In genomic region chr4:140215205-140215604, GRCm38 (mm10) we compare ENCODE assay signal across 29 mouse cellular contexts. TPM values are rescaled to one million over a fixed set of nuclear protein-coding genes. Genes with fewer than 3 reads are reported as not detected.
DNase-seq lines count a peak whose midpoint lies in the region; ATAC-seq lines count a peak whose summit lies in the region.
"Had no signal": no experiment of that assay in that cellular context is flagged by ENCODE, and none has a peak within 500 bp of the region (broad histone marks: within the 10 kb centered on the region; RNA-seq: fewer than 3 reads in every experiment).

No protein-coding gene starts in this region.

- peaks cover 27% of the 10 kb centered on the region for H3K4me1 ChIP-seq in kidney, embryonic 14.5 days (ENCODE audit: control insufficient read depth, insufficient read depth, low read length)
- H3K4me1 ChIP-seq: embryonic facial prominence, embryonic 13.5 days; liver, embryonic 15.5 days had no signal

- H3K4me2 ChIP-seq in kidney, embryonic 14.5 days (replicated peaks; ENCODE audit: low read depth, low read length) = no peak overlapping the region
- H3K4me2 ChIP-seq: embryonic facial prominence, embryonic 13.5 days; forebrain, embryonic 13.5 days; intestine, embryonic 15.5 days; liver, embryonic 15.5 days; stomach, embryonic 15.5 days had no signal

- H3K36me3 ChIP-seq in kidney, embryonic 14.5 days (ENCODE audit: control insufficient read depth, insufficient read depth, low read length) = no peaks in the 10 kb centered on the region
- H3K36me3 ChIP-seq: embryonic facial prominence, embryonic 13.5 days; intestine, embryonic 15.5 days; limb, embryonic 10.5 days; liver, embryonic 15.5 days; stomach, embryonic 15.5 days had no signal

- H3K9ac ChIP-seq in kidney, embryonic 14.5 days (ENCODE audit: low read depth, low read length) = 0 out of 2 replicates have a peak overlapping the region, but pooled peaks have one; percentile 18
- H3K9ac ChIP-seq: embryonic facial prominence, embryonic 13.5 days; intestine, embryonic 15.5 days; liver, embryonic 15.5 days; stomach, embryonic 15.5 days had no signal

- peaks cover 4% of the 10 kb centered on the region; the same call in 1 of the 2 replicates for H3K27me3 ChIP-seq in kidney, embryonic 14.5 days (ENCODE audit: control insufficient read depth, insufficient read depth, low read length)
- H3K27me3 ChIP-seq: forebrain, embryonic 13.5 days; liver, embryonic 15.5 days; stomach, embryonic 15.5 days had no signal

- no peak overlapping the region for H3K27ac ChIP-seq in kidney, embryonic 14.5 days (ENCODE audit: low read depth, low read length)
- H3K27ac ChIP-seq: embryonic facial prominence, embryonic 13.5 days; forebrain, embryonic 13.5 days; gastrocnemius, adult 2 months; intestine, embryonic 15.5 days; layer of hippocampus, adult 2 months; limb, embryonic 10.5 days; liver, embryonic 15.5 days had no signal

- ATAC-seq in kidney, embryonic 14.5 days (ENCODE audit: low FRiP score, low TSS enrichment) = no peak
- ATAC-seq: forebrain, embryonic 13.5 days; hindbrain, embryonic 16.5 days; intestine, embryonic 15.5 days; midbrain, embryonic 16.5 days had no signal

- H3K9me3 ChIP-seq in kidney, embryonic 14.5 days (ENCODE audit: control insufficient read depth, low read length) = no peaks in the 10 kb centered on the region
- H3K9me3 ChIP-seq: embryonic facial prominence, embryonic 13.5 days; forebrain, embryonic 13.5 days; intestine, embryonic 15.5 days; limb, embryonic 10.5 days; liver, embryonic 15.5 days; stomach, embryonic 15.5 days had no signal

- DNase-seq in kidney, adult 18-20 months = no peak
- DNase-seq in thymus, postnatal 10 days (ENCODE audit: low spot score in 2 of 2) = peak; percentile 27 to 37
- DNase-seq in thymus, postnatal 0 days (ENCODE audit: low spot score) = no peak
- DNase-seq in T-cell, adult 2 months (ENCODE audit: low spot score) = peak; percentile 41
- peak; percentile 41 to 45 for DNase-seq in adrenal gland, postnatal 36 days
- DNase-seq in right cerebral cortex, postnatal 4 days = no peak
- DNase-seq: cerebellum, adult 2 months; cerebellum, postnatal 25 days; embryo, embryonic 11 days; gastrocnemius, adult 2 months; heart, postnatal 4 days; kidney, postnatal 14 days; liver; lung, postnatal 4 days; right cerebral cortex, adult 18-20 months had no signal

- no peak overlapping the region for H3K4me3 ChIP-seq in kidney, embryonic 14.5 days (ENCODE audit: low read length)
- H3K4me3 ChIP-seq: embryonic facial prominence, embryonic 13.5 days; erythroblast, embryonic 14.5 days; forebrain, embryonic 13.5 days; gastrocnemius, adult 2 months; intestine, embryonic 15.5 days; layer of hippocampus, adult 2 months; limb, embryonic 10.5 days; liver, embryonic 15.5 days; myocyte; stomach, embryonic 15.5 days had no signal

- WGBS in kidney, embryonic 14.5 days = 28% methylated on average over 9 of the region's 9 CpGs

RNA-seq across cellular contexts. Expression of gene Igsf21, which starts 31.4 kb away (rescaled TPM):
- 0.41 and 0.91 TPM in 2 replicates for polyA plus RNA-seq in kidney, embryonic 14.5 days (2014; fragmentation: Nextera tagmentation; extraction: Ambion mirVana)
- polyA plus RNA-seq in thymus, postnatal 0 days (2015; fragmentation: Nextera tagmentation; extraction: Ambion mirVana) = 0.39 and 0.50 TPM in 2 replicates
- total RNA-seq in adrenal gland, postnatal 36 days (2021) = 1 to 10 TPM; 2.9 to 3.7 TPM
- total RNA-seq: megakaryocyte-erythroid progenitor cell, adult 5-6 weeks had no signal
- polyA plus RNA-seq: C2C12, myocyte had no signal

Comparison
In these comparisons a context has a peak if more than half of its experiments do, and no peak if none do; other contexts are left out.
1. DNase-seq: peak in thymus, postnatal 10 days (2 of 2), T-cell, adult 2 months (single experiment) and adrenal gland, postnatal 36 days (2 of 2); none in kidney, adult 18-20 months (single experiment), thymus, postnatal 0 days (single experiment) and right cerebral cortex, postnatal 4 days (single experiment).